Mouse (Mus musculus) natural killer cell, adult 2 months (primary cell): ENCODE results near the gene Krtap4-7.
"Not testable (repeated sequence)": the region's sequence is repeated elsewhere in the genome, so short reads cannot be mapped to it uniquely, and the experiment has no call there.

ENCODE experiments used
- DNase-seq, 2 experiments: peaks; one replicate each; pipeline ENCODE4 v3.0.0; 2022; ENCODE audit warnings: low spot score in 2 of 2

The Krtap4-7 gene

GRCm38 (mm10) chr11:99603208-99603607 lies 40.7 kb downstream of the Krtap4-7 start, which contains the start of gene Gm11938:
Gene Gm11938, minus strand, starts transcription at chr11:99603308.
- DNase-seq, result not testable (repeated sequence)

GRCm38 (mm10) chr11:99597742-99598141 lies 46.1 kb downstream of the Krtap4-7 start, which contains the start of gene Krtap9-3:
Gene Krtap9-3, minus strand, starts transcription at chr11:99598105.
- DNase-seq, result not testable (repeated sequence)
